Comparison of ENCODE assay signal across 23 mouse cellular contexts in the genomic region with DNA sequence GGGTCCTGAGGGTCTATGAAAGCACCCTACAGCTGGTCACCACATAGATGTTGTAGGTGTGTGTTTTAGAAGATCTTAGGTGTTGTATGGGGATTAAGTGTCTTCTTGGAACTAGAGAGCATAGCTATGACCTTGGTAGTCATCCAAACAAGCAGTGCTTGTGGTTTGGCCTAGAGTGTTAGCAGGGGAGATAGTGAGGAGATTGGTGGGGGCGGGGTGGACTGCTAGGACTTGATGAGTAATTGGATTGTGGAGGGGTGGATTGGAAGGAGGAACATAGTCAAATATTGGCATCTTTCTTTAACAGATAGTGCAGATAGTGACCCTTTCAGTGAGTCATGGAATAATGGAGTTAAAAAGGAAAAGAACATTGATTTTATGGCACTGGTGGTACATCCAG. TPM values are rescaled to one million over a fixed set of nuclear protein-coding genes. Genes with fewer than 3 reads are reported as not detected.
A peak's percentile ranks its signal among the peaks of the same experiment; 100 is the strongest.
DNase-seq lines count a peak whose midpoint lies in the region; ATAC-seq lines count a peak whose summit lies in the region.
"Had no signal": no experiment of that assay in that cellular context is flagged by ENCODE, and none has a peak within 500 bp of the region (broad histone marks: within the 10 kb centered on the region; RNA-seq: fewer than 3 reads in every experiment).

No protein-coding gene starts in this region.

- H3K9me3 ChIP-seq in hindbrain, embryonic 13.5 days = no peaks in the 10 kb centered on the region
- H3K9me3 ChIP-seq: embryonic facial prominence, embryonic 10.5 days; embryonic facial prominence, embryonic 15.5 days; forebrain, embryonic 13.5 days; limb, embryonic 12.5 days; lung, embryonic 15.5 days; midbrain, embryonic 10.5 days; midbrain, embryonic 15.5 days had no signal

- H3K4me3 ChIP-seq in hindbrain, embryonic 13.5 days = no peak overlapping the region
- H3K4me3 ChIP-seq: embryonic facial prominence, embryonic 10.5 days; embryonic facial prominence, embryonic 15.5 days; forebrain, embryonic 13.5 days; left cerebral cortex, adult 2 months; limb, embryonic 12.5 days; lung, embryonic 15.5 days; midbrain, embryonic 10.5 days; midbrain, embryonic 15.5 days had no signal

- no peak overlapping the region for H3K27ac ChIP-seq in hindbrain, embryonic 13.5 days
- H3K27ac ChIP-seq: embryonic facial prominence, embryonic 10.5 days; embryonic facial prominence, embryonic 15.5 days; forebrain, embryonic 13.5 days; hindbrain, embryonic 14.5 days; left cerebral cortex, adult 2 months; limb, embryonic 12.5 days; lung, embryonic 15.5 days; midbrain, embryonic 10.5 days; midbrain, embryonic 15.5 days had no signal

- peaks cover 11% of the 10 kb centered on the region for H3K4me1 ChIP-seq in hindbrain, embryonic 13.5 days (replicated peaks)

- 0 out of 2 replicates have a peak, but pooled peaks cover 6% of the 10 kb centered on the region for H3K27me3 ChIP-seq in hindbrain, embryonic 13.5 days
- H3K27me3 ChIP-seq: forebrain, embryonic 13.5 days; lung, embryonic 15.5 days; midbrain, embryonic 15.5 days had no signal

- peak; percentile 59 for DNase-seq in adrenal gland, adult 2 months
- DNase-seq in adrenal gland, adult 8-10 months = no peak
- DNase-seq in heart, adult 8-10 months (ENCODE audit: low spot score) = peak; percentile 11
- DNase-seq in heart, postnatal 36 days = no peak
- DNase-seq in adipocyte (ENCODE audit: low spot score) = peak; percentile 21
- no peak for DNase-seq in spleen, postnatal 36 days (ENCODE audit: low spot score in 2 of 2)
- DNase-seq: cerebellum, adult 8-10 months; cerebellum, postnatal 25 days; kidney, adult 11 months; kidney, postnatal 14 days; right cerebral cortex, postnatal 4 days; thymus, postnatal 4 days had no signal

- intact Hi-C loops in heart, postnatal 36 days (cut with DNase I) = loop anchor here (10.0 kb wide), 1 partner anchor 269 kb away; no protein-coding TSS in a partner anchor

- peaks cover 14% of the 10 kb centered on the region for H3K36me3 ChIP-seq in hindbrain, embryonic 13.5 days
- H3K36me3 ChIP-seq: midbrain, embryonic 15.5 days had no signal

- H3K4me2 ChIP-seq in hindbrain, embryonic 13.5 days = no peak overlapping the region
- H3K4me2 ChIP-seq: embryonic facial prominence, embryonic 15.5 days; forebrain, embryonic 13.5 days; hindbrain, embryonic 14.5 days; limb, embryonic 12.5 days; lung, embryonic 15.5 days; midbrain, embryonic 15.5 days had no signal

- no peak for ATAC-seq in hindbrain, embryonic 13.5 days (ENCODE audit: low FRiP score)
- ATAC-seq: CD4-positive, CD25-positive, alpha-beta regulatory T cell, adult 4 months; forebrain, embryonic 13.5 days; midbrain, embryonic 15.5 days had no signal

- WGBS in hindbrain, embryonic 13.5 days = 100% methylated on average over 1 of the region's 1 CpGs

- no peak overlapping the region for H3K9ac ChIP-seq in hindbrain, embryonic 13.5 days
- H3K9ac ChIP-seq: embryonic facial prominence, embryonic 15.5 days; forebrain, embryonic 13.5 days; hindbrain, embryonic 14.5 days; limb, embryonic 12.5 days; lung, embryonic 15.5 days; midbrain, embryonic 15.5 days had no signal

RNA-seq across cellular contexts. Expression of gene Maged2, which starts 1.5 kb away (rescaled TPM):
- total RNA-seq in adrenal gland, adult 2 months (2021) = 100 to 1,000 TPM in 1 of 2 experiments, 10 to 100 TPM in 1; 83.9 to 107 TPM
- polyA plus RNA-seq in adrenal gland, adult 2 months (2012; rRNA removed) = 36.6 and 45.6 TPM in 2 replicates
- 100 to 1,000 TPM in 2 of 4 experiments, 10 to 100 TPM in 2; 94.2 to 139 (median 116) TPM for total RNA-seq in adrenal gland, adult 8-10 months (2022)
- total RNA-seq in heart, adult 8-10 months (2022) = 10 to 100 TPM; 20.7 to 29.9 (median 24.2) TPM
- total RNA-seq in heart, postnatal 36 days (2021) = 10 to 100 TPM; 23.4 to 30.2 TPM
- 388 and 402 TPM in 2 replicates for polyA plus RNA-seq in hindbrain, embryonic 13.5 days (2015; fragmentation: Nextera tagmentation; extraction: Ambion mirVana)

Comparison
In these comparisons a context has a peak if more than half of its experiments do, and no peak if none do; other contexts are left out.
1. DNase-seq: peak in adrenal gland, adult 2 months (single experiment), heart, adult 8-10 months (single experiment) and adipocyte (single experiment); none in adrenal gland, adult 8-10 months (single experiment), heart, postnatal 36 days (0 of 2) and spleen, postnatal 36 days (0 of 2).